Mouse (Mus musculus) MEL (cell line): ENCODE measurements around the gene Lgr5. TPM values are rescaled to one million over a fixed set of nuclear protein-coding genes. Genes with fewer than 3 reads are reported as not detected.

Experiments used
- DNase-seq: peaks from one replicate; pipeline ENCODE4 v3.0.0; 2011; ENCODE audit warnings: low read depth, low spot score
- H3K27ac ChIP-seq: 2 replicates; pipeline ENCODE4 v1.5.1; 2012; ENCODE audit warnings: low read depth, mild to moderate bottlenecking, control low read depth, low read length, moderate library complexity; ENCODE audit not compliant: control insufficient read depth
- H3K27me3 ChIP-seq, 2 experiments: fragments of 150-350 bp in 1 of 2; sonication (generic) in 1 of 2; 2 replicates each; pipeline ENCODE4 v1.6.1; 2012; ENCODE audit warnings: low read length in 2 of 2, mild to moderate bottlenecking in 2 of 2, improper control_type of control experiment in 1 of 2, moderate library complexity in 1 of 2; ENCODE audit not compliant: insufficient read depth in 2 of 2, control insufficient read depth in 1 of 2
- H3K36me3 ChIP-seq, 2 experiments: 2 replicates each; pipeline ENCODE4 v1.6.1; 2012 to 2014; ENCODE audit warnings: low read length in 2 of 2, improper control_type of control experiment in 1 of 2, inconsistent platforms in 1 of 2, mild to moderate bottlenecking in 1 of 2; ENCODE audit not compliant: insufficient read depth in 2 of 2, control insufficient read depth in 1 of 2
- H3K4me1 ChIP-seq, 2 experiments: fragments of 150-350 bp in 1 of 2; sonication (generic) in 1 of 2; 2 replicates each; pipeline ENCODE4 v1.6.1; 2012; ENCODE audit warnings: low read length in 2 of 2, improper control_type of control experiment in 1 of 2, mild to moderate bottlenecking in 1 of 2; ENCODE audit not compliant: insufficient read depth in 2 of 2, control insufficient read depth in 1 of 2
- H3K4me3 ChIP-seq, 2 experiments: fragments of 150-350 bp in 1 of 2; sonication (generic) in 1 of 2; 2 replicates each; pipeline ENCODE4 v1.5.1; 2012; ENCODE audit warnings: low read depth in 2 of 2, low read length in 2 of 2, mild to moderate bottlenecking in 2 of 2, moderate library complexity in 2 of 2, control low read depth in 1 of 2, improper control_type of control experiment in 1 of 2; ENCODE audit not compliant: control insufficient read depth in 1 of 2, insufficient read depth in 1 of 2
- H3K79me2 ChIP-seq: 2 replicates; pipeline ENCODE4 v1.6.1; 2012; ENCODE audit warnings: mild to moderate bottlenecking, low read length, moderate library complexity; ENCODE audit not compliant: control insufficient read depth, poor library complexity, insufficient read depth
- H3K9ac ChIP-seq: 2 replicates; pipeline ENCODE4 v1.6.1; 2012; ENCODE audit warnings: low read depth, mild to moderate bottlenecking, control low read depth, low read length, moderate library complexity; ENCODE audit not compliant: control insufficient read depth, poor library complexity, severe bottlenecking
- H3K9me3 ChIP-seq: fragments of 150-350 bp; sonication (generic); replicated peaks from 2 replicates; pipeline ENCODE4 v1.6.1; 2012; ENCODE audit warnings: mild to moderate bottlenecking, low read length, improper control_type of control experiment, moderate library complexity; ENCODE audit not compliant: insufficient read depth
- CHD2 ChIP-seq: IDR thresholded peaks from 2 replicates; pipeline ENCODE4 v1.6.1; 2011; ENCODE audit warnings: low read length, improper control_type of control experiment
- CTCF ChIP-seq, 3 experiments: IDR thresholded peaks in 2 of 3; conservative IDR thresholded peaks in 1 of 3; 2 replicates each; pipeline ENCODE4 v1.5.1; 2011 to 2012; ENCODE audit warnings: low read length in 3 of 3, low read depth in 2 of 3, mild to moderate bottlenecking in 2 of 3, improper control_type of control experiment in 1 of 3, inconsistent platforms in 1 of 3, mixed read lengths in 1 of 3, moderate library complexity in 1 of 3; ENCODE audit not compliant: control insufficient read depth in 1 of 3, insufficient read depth in 1 of 3, poor library complexity in 1 of 3, severe bottlenecking in 1 of 3
- E2F4 ChIP-seq: IDR thresholded peaks from 2 replicates; pipeline ENCODE4 v1.6.1; 2011; ENCODE audit warnings: low read depth, low read length, improper control_type of control experiment, borderline replicate concordance
- ELF1 ChIP-seq: IDR thresholded peaks from 2 replicates; pipeline ENCODE4 v1.6.1; 2014; ENCODE audit warnings: low read depth, mild to moderate bottlenecking, inconsistent platforms, low read length, improper control_type of control experiment, moderate library complexity
- EP300 ChIP-seq, 2 experiments: IDR thresholded peaks; 2 replicates each; pipeline ENCODE4 v1.6.1; 2011; ENCODE audit warnings: improper control_type of control experiment in 2 of 2, low read length in 2 of 2, low read depth in 1 of 2, mild to moderate bottlenecking in 1 of 2
- ETS1 ChIP-seq: IDR thresholded peaks from 2 replicates; pipeline ENCODE4 v1.6.1; 2012; ENCODE audit warnings: low read depth, mild to moderate bottlenecking, inconsistent platforms, low read length, improper control_type of control experiment, moderate library complexity
- GABPA ChIP-seq: IDR thresholded peaks from 2 replicates; pipeline ENCODE4 v1.6.1; 2012; ENCODE audit warnings: low read depth, mild to moderate bottlenecking, inconsistent platforms, low read length, improper control_type of control experiment, moderate library complexity
- GATA1 ChIP-seq: IDR thresholded peaks from 2 replicates; pipeline ENCODE4 v1.6.1; 2011; ENCODE audit warnings: low read depth, low read length, improper control_type of control experiment
- JUND ChIP-seq: IDR thresholded peaks from 2 replicates; pipeline ENCODE4 v1.6.1; 2011; ENCODE audit warnings: low read depth, mild to moderate bottlenecking, improper control_type of control experiment, low read length
- MAFK ChIP-seq: IDR thresholded peaks from 2 replicates; pipeline ENCODE4 v1.6.1; 2011; ENCODE audit warnings: low read depth, mild to moderate bottlenecking, low read length, improper control_type of control experiment, borderline replicate concordance
- MAX ChIP-seq: IDR thresholded peaks from 2 replicates; pipeline ENCODE4 v1.6.1; 2011; ENCODE audit warnings: low read length, improper control_type of control experiment
- MEF2A ChIP-seq: IDR thresholded peaks from 2 replicates; pipeline ENCODE4 v1.6.1; 2014; ENCODE audit warnings: low read depth, mild to moderate bottlenecking, inconsistent platforms, low read length, improper control_type of control experiment; ENCODE audit not compliant: poor library complexity, insufficient replicate concordance, severe bottlenecking; ENCODE audit errors: extremely low read depth
- MXI1 ChIP-seq: IDR thresholded peaks from 2 replicates; pipeline ENCODE4 v1.6.1; 2011; ENCODE audit warnings: mild to moderate bottlenecking, low read depth, low read length, improper control_type of control experiment
- MYB ChIP-seq: IDR thresholded peaks from 2 replicates; pipeline ENCODE4 v1.6.1; 2011; ENCODE audit warnings: mild to moderate bottlenecking, low read depth, low read length, improper control_type of control experiment
- MYC ChIP-seq: IDR thresholded peaks from 2 replicates; pipeline ENCODE4 v1.6.1; 2011; ENCODE audit warnings: low read depth, mild to moderate bottlenecking, low read length, improper control_type of control experiment, moderate library complexity
- NELFE ChIP-seq: IDR thresholded peaks from 2 replicates; pipeline ENCODE4 v1.6.1; 2011; ENCODE audit warnings: low read depth, low read length, improper control_type of control experiment
- POLR2AphosphoS5 ChIP-seq: IDR thresholded peaks from 2 replicates; pipeline ENCODE4 v1.6.1; 2012; ENCODE audit warnings: low read depth, borderline replicate concordance, mild to moderate bottlenecking, inconsistent platforms, low read length, moderate library complexity, mixed read lengths
- RAD21 ChIP-seq: IDR thresholded peaks from 2 replicates; pipeline ENCODE4 v1.6.1; 2011; ENCODE audit warnings: mild to moderate bottlenecking, low read depth, low read length, improper control_type of control experiment
- RCOR1 ChIP-seq: IDR thresholded peaks from 2 replicates; pipeline ENCODE4 v1.6.1; 2012; ENCODE audit warnings: low read depth, mild to moderate bottlenecking, inconsistent platforms, low read length, improper control_type of control experiment
- SIN3A ChIP-seq: IDR thresholded peaks from 2 replicates; pipeline ENCODE4 v1.6.1; 2012; ENCODE audit warnings: low read length, improper control_type of control experiment, inconsistent platforms
- TAL1 ChIP-seq: IDR thresholded peaks from 2 replicates; pipeline ENCODE4 v1.6.1; 2012; ENCODE audit warnings: mild to moderate bottlenecking, inconsistent platforms, low read length, moderate library complexity, mixed read lengths
- TCF12 ChIP-seq: IDR thresholded peaks from 2 replicates; pipeline ENCODE4 v1.6.1; 2014; ENCODE audit warnings: low read depth, mild to moderate bottlenecking, inconsistent platforms, low read length, improper control_type of control experiment, moderate library complexity
- UBTF ChIP-seq: IDR thresholded peaks from 2 replicates; pipeline ENCODE4 v1.6.1; 2012; ENCODE audit warnings: low read depth, mild to moderate bottlenecking, inconsistent platforms, low read length, improper control_type of control experiment, moderate library complexity, borderline replicate concordance; ENCODE audit not compliant: insufficient read depth
- USF1 ChIP-seq: IDR thresholded peaks from 2 replicates; pipeline ENCODE4 v1.6.1; 2014; ENCODE audit warnings: low read depth, mild to moderate bottlenecking, inconsistent platforms, low read length, improper control_type of control experiment, moderate library complexity
- USF2 ChIP-seq, 2 experiments: IDR thresholded peaks; 2 replicates each; pipeline ENCODE4 v1.6.1; 2011 to 2012; ENCODE audit warnings: improper control_type of control experiment in 2 of 2, low read length in 2 of 2, borderline replicate concordance in 1 of 2, inconsistent platforms in 1 of 2, low read depth in 1 of 2, mild to moderate bottlenecking in 1 of 2; ENCODE audit not compliant: insufficient read depth in 1 of 2
- ZMIZ1 ChIP-seq: IDR thresholded peaks from 2 replicates; pipeline ENCODE4 v1.6.1; 2012; ENCODE audit warnings: low read depth, mild to moderate bottlenecking, inconsistent platforms, low read length, improper control_type of control experiment, moderate library complexity
- ZNF384 ChIP-seq: IDR thresholded peaks from 2 replicates; pipeline ENCODE4 v1.6.1; 2012; ENCODE audit warnings: low read depth, mild to moderate bottlenecking, inconsistent platforms, low read length, improper control_type of control experiment
- polyA plus RNA-seq, 2 experiments: library from polyadenylated mRNA; stranded (reverse) in 1 of 2; unstranded in 1 of 2; fragments of >175 nt in 1 of 2; fragments of >200 nt in 1 of 2; gene quantifications; 2 replicates each; pipeline versions ENCODE4 v1.2.1 to v1.2.4; 2012; ENCODE audit warnings: low replicate concordance in 2 of 2, low read depth in 1 of 2; ENCODE audit not compliant: insufficient read length in 2 of 2, insufficient read depth in 1 of 2, missing spikeins in 1 of 2
- total RNA-seq: library from RNA; depleted of rRNA; stranded (reverse); fragments of 300-350 nt; gene quantifications from 2 replicates; pipeline ENCODE4 v1.2.3, GENCODE M21; 2012

The Lgr5 gene
- total and polyA plus RNA-seq, 3 experiments = not detected

DNA sequence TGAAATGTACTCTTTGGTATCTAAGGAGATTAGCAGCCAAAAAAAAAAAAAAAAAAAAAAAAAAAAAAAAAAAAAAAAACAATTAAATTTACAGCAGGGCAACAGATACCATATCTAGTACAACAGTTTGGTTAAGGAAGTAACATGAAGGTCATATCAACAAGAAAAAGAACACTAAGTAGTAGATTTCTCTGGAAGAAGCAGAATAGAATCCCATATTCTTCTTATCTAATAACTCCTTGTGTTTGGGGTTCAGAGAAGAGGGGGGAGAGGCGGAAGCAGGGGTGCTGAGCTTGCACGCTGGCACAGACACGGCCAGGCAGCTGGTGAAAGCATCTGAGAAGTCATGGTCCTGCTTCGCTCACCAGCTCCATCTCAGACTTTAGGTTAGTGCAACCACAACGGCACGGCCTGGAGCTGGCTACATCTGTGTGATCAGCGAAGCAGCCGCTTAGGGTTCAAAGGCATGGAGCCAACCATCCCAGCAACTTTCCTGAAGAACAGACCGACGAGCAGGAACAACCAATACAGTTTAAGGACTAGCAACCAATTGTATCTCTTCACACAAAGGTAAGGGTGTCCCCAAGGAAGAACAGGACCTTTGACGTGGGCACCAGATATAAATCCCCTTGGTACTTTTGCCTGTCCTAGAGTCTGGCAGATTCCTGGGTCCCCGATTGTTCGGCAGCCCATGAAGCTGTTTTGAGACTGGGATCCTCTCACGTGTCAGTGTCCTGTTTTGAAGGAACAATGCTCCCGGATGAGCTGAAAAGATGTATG lies 17.7 kb downstream of the Lgr5 start, which contains the start of gene A930009A15Rik:
Gene A930009A15Rik, plus strand, starts transcription at position 275 of the 780 bp plus-strand sequence.
- peaks cover 0 to 10% of the 10 kb centered on the region in 2 experiments; a peak in 2 of 4 replicates for H3K36me3 ChIP-seq
- H3K4me3 ChIP-seq = no peak within 1 kb of the TSS
- H3K79me2 ChIP-seq = no peaks in the 10 kb centered on the region
- peak; percentile 74 for DNase-seq
- no peak within 1 kb of the TSS for H3K9ac ChIP-seq
- no peaks in the 10 kb centered on the region; a peak in 1 of 4 replicates for H3K27me3 ChIP-seq
- TF ChIP-seq ZMIZ1 = no peak
- TF ChIP-seq MYC = 0 out of 2 replicates have a peak, but pooled peaks have one; percentile 21
- peak; percentile 92 for TF ChIP-seq TCF12
- no peak for TF ChIP-seq MAX
- peak; percentile 86 for TF ChIP-seq GATA1
- TF ChIP-seq JUND = no peak
- no peak for TF ChIP-seq USF1
- TF ChIP-seq ZNF384 = peak; percentile 97
- no peak for TF ChIP-seq RAD21
- TF ChIP-seq MEF2A = no peak
- peak; percentile 85 for TF ChIP-seq ETS1
- no peak for TF ChIP-seq NELFE
- TF ChIP-seq TAL1 = peak; percentile 75
- TF ChIP-seq MXI1 = peak; percentile 23; the same call in 1 of the 2 replicates
- peak; percentile 86 to 92 for TF ChIP-seq EP300 (IDR thresholded peaks at IDR 0.05; ENCODE audit: low read depth in 1 of 2, low read length in 2 of 2)
- TF ChIP-seq POLR2AphosphoS5 = no peak
- peak; percentile 77 for TF ChIP-seq RCOR1
- TF ChIP-seq UBTF = no peak
- TF ChIP-seq MAFK = peak; percentile 48; the same call in 1 of the 2 replicates
- H3K9me3 ChIP-seq = no peaks in the 10 kb centered on the region
- peaks cover 2 to 15% of the 10 kb centered on the region in 2 experiments for H3K4me1 ChIP-seq
- H3K27ac ChIP-seq = no peak within 1 kb of the TSS

DNA sequence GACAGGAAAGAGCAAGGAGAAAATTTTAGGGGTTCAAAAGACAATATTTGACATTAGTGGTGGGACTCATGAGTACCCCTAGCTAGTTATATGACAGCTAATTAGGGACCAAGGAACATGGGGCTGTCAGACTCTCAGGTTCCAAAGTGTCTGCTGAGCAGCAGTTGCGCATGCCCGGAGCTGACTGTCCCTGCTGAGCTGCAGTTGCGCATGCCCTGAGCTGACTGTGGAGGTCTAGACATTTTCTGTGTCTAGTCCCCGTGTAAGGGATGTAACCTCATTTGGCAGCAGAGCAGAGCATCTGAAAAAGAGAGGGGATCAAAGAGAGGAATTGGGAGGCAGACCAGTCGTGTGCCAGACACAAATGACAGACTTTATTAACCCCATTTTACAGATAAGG lies 23.6 kb downstream of the Lgr5 start:
- Histone ChIP-seq H3K4me1 (peaks cover 0 to 5% of the 10 kb centered on the region in 2 experiments; a peak in 1 of 4 replicates), H3K27me3 (no peaks in the 10 kb centered on the region; a peak in 1 of 4 replicates), H3K9ac (no peak overlapping the region), H3K27ac (no peak overlapping the region), H3K4me3 (no peak overlapping the region), H3K9me3 (no peaks in the 10 kb centered on the region), H3K79me2 (no peaks in the 10 kb centered on the region), H3K36me3 (peaks cover 0 to 1% of the 10 kb centered on the region in 2 experiments; a peak in 1 of 4 replicates)
- DNase-seq = no peak
- TF ChIP-seq E2F4 (no peak), MYC (no peak), CHD2 (no peak), UBTF (no peak), USF1 (no peak), USF2 (IDR thresholded peaks at IDR 0.05; ENCODE audit: borderline replicate concordance in 1 of 2, insufficient read depth in 1 of 2, low read depth in 1 of 2, low read length in 2 of 2) (no peak), RCOR1 (no peak), MYB (no peak), SIN3A (no peak), ELF1 (no peak), CTCF (IDR thresholded peaks at IDR 0.05 in 2 of 3, conservative IDR thresholded peaks at IDR 0.05 in 1 of 3; ENCODE audit: control insufficient read depth in 1 of 3, insufficient read depth in 1 of 3, low read depth in 2 of 3, low read length in 3 of 3, poor library complexity in 1 of 3, severe bottlenecking in 1 of 3) (no peak), ETS1 (no peak), ZNF384 (no peak), GABPA (no peak), MXI1 (no peak)
